Mouse (Mus musculus) ES-Bruce4 (cell line): ENCODE measurements around the gene Olfr680-ps1.
"Not testable (repeated sequence)": the region's sequence is repeated elsewhere in the genome, so short reads cannot be mapped to it uniquely, and the experiment has no call there.

Source experiments
- CTCF ChIP-seq: IDR thresholded peaks from one replicate; pipeline ENCODE4 v1.8.1; 2011; ENCODE audit warnings: low read depth, low read length
- POLR2A ChIP-seq: IDR thresholded peaks from one replicate; pipeline ENCODE4 v1.8.1; 2011; ENCODE audit warnings: low read length; ENCODE audit not compliant: insufficient read depth

DNA sequence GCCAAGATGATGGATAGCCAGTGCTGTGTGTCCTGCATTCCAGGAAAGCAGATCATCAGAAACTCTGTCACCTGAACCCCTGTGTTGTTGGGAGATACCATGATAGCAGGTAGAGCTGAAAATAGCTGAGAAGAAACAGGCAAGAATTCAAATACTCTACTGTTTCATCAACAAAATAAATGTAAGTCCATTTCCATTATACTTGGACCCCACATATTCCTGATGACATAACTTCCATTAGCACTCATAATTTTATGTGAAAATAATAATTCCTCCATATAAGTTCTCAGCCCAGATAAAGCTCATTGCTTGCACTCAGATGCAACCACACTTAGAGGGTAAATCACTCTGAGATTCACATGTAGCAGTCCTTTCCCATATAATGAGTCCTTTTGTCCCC, at the start of gene Olfr680-ps1:
- TF ChIP-seq POLR2A, CTCF: not testable (repeated sequence)
